Comparison of ENCODE assay signal across 8 mouse cellular contexts in the genomic region with DNA sequence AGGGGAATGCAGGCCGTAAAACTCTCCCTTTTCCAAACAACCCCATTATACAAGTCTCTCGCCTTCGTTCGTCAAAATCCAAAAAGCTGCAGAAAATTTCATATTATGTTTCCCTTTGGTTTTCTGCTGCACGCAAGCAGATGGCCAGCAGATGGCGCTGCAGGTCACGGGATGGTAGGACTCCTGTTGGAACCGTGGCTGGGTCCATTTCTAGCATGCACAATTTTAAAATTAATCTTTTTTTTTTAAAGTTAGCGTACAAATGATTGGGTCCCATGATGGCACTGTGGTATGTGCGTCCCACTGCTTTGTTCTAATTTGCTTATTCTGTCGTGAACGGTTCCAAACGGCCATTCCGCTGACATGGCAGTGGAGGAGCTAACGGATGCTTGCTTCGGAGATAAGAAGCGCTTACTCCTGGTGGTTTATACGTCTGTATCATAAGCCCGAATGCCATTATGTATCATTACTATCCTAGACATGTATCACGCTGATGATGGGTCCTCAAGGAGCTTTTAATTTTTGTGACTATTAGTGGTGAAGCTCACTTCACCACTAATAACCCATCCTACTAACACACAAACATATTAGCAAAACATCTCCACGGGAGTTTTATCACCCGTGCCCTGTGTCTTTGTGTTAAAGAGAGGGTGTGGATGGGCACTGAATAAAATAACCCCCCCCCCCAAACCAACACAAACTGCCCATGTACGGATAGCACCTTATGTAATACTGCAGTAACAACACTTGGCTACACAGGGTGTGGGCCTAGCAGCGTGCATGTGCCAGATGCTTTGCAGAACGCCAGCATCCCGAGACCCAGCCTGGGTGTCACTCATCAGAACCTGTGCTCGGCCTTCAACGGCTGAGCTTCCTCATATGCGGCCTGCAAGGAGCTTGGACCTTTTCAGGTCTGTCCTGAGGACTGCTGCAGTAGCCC.
A peak's percentile ranks its signal among the peaks of the same experiment; 100 is the strongest.
DNase-seq lines count a peak whose midpoint lies in the region; ATAC-seq and TF ChIP-seq lines count a peak whose summit lies in the region.
"Had no signal": no experiment of that assay in that cellular context is flagged by ENCODE, and none has a peak within 500 bp of the region (broad histone marks: within the 10 kb centered on the region; RNA-seq: fewer than 3 reads in every experiment).

No protein-coding gene starts in this region.

- no peak for ATAC-seq in stomach, embryonic 16.5 days (ENCODE audit: insufficient read depth, low FRiP score)

- WGBS in stomach, embryonic 16.5 days: 64% methylated on average over 29 of the region's 29 CpGs

- no peak overlapping the region for H3K4me3 ChIP-seq in E14TG2a.4 (replicated peaks; ENCODE audit: low read length)
- H3K4me3 ChIP-seq in stomach, embryonic 16.5 days (replicated peaks; ENCODE audit: low read length): no peak overlapping the region
- H3K4me3 ChIP-seq: limb, embryonic 12.5 days had no signal

- no peak overlapping the region for H3K27ac ChIP-seq in stomach, embryonic 16.5 days (ENCODE audit: low read length)
- H3K27ac ChIP-seq: limb, embryonic 12.5 days had no signal

- H3K36me3 ChIP-seq in E14TG2a.4 (ENCODE audit: insufficient read depth, low read length): no peaks in the 10 kb centered on the region
- no peaks in the 10 kb centered on the region for H3K36me3 ChIP-seq in stomach, embryonic 16.5 days (ENCODE audit: control insufficient read depth, insufficient read depth, low read length)
- H3K36me3 ChIP-seq: limb, embryonic 12.5 days had no signal

- 0 out of 2 replicates have a peak overlapping the region, but pooled peaks have one; percentile 16 for H3K4me2 ChIP-seq in stomach, embryonic 16.5 days (ENCODE audit: low read depth, low read length)
- H3K4me2 ChIP-seq: limb, embryonic 12.5 days had no signal

- peak; percentile 4 for DNase-seq in A20 (ENCODE audit: low read depth, low spot score)
- DNase-seq in cerebellum, adult 9-10 months: peak; percentile 7
- peak; percentile 82 for DNase-seq in gastrocnemius, postnatal 10 days
- DNase-seq in layer of hippocampus, postnatal 36 days: peak; percentile 54 to 65
- peak; percentile 74 for DNase-seq in mesoderm, embryonic 11.5 days (ENCODE audit: low read depth, low spot score)

- peaks cover 6% of the 10 kb centered on the region; the same call in 1 of the 2 replicates for H3K4me1 ChIP-seq in E14TG2a.4 (replicated peaks; ENCODE audit: low read depth, low read length)
- no peaks in the 10 kb centered on the region; the same call in 1 of the 2 replicates for H3K4me1 ChIP-seq in stomach, embryonic 16.5 days (ENCODE audit: control insufficient read depth, insufficient read depth, low read length)

- H3K9me3 ChIP-seq in E14TG2a.4 (ENCODE audit: low read length): no peaks in the 10 kb centered on the region
- no peaks in the 10 kb centered on the region for H3K9me3 ChIP-seq in stomach, embryonic 16.5 days (replicated peaks; ENCODE audit: control insufficient read depth, low read length)
- H3K9me3 ChIP-seq: limb, embryonic 12.5 days had no signal

- TF ChIP-seq CTCF in E14TG2a.4 (conservative IDR thresholded peaks at IDR 0.05; ENCODE audit: low read length): peak; percentile 79

- H3K9ac ChIP-seq in stomach, embryonic 16.5 days (ENCODE audit: low read length): no peak overlapping the region
- H3K9ac ChIP-seq: limb, embryonic 12.5 days had no signal

- H3K27me3 ChIP-seq in E14TG2a.4 (ENCODE audit: insufficient read depth, low read length): no peaks in the 10 kb centered on the region
- no peaks in the 10 kb centered on the region for H3K27me3 ChIP-seq in stomach, embryonic 16.5 days (ENCODE audit: control insufficient read depth, insufficient read depth, low read length)
- H3K27me3 ChIP-seq: limb, embryonic 12.5 days had no signal

Comparison
In these comparisons a context has a peak if more than half of its experiments do, and no peak if none do; other contexts are left out.
1. DNase-seq: peak in every context shown above with its lines; median percentile 82 in gastrocnemius, postnatal 10 days; 74 in mesoderm, embryonic 11.5 days; 60 in layer of hippocampus, postnatal 36 days; 7 in cerebellum, adult 9-10 months; 4 in A20.